Mouse (Mus musculus) left cerebral cortex, postnatal 14 days (tissue): ENCODE measurements around the gene Gprc5c. TPM values are rescaled to one million over a fixed set of nuclear protein-coding genes. Genes with fewer than 3 reads are reported as not detected.

Source experiments
- DNase-seq, 2 experiments: peaks; one replicate each; pipeline ENCODE4 v3.0.0; 2021 to 2022; ENCODE audit warnings: low spot score in 2 of 2, mixed read lengths in 1 of 2
- intact Hi-C: fragments of 180-260 bp; cut with DNase I; formaldehyde crosslinking; loops from one replicate; pipeline ENCODE4 v1.15.1; 2025
- total RNA-seq, 2 experiments: library from RNA; stranded (reverse); gene quantifications; 2 replicates each; pipeline ENCODE4 v1.2.3; 2021

Gene Gprc5c
- total RNA-seq, 2 experiments from 2014 or later = 4.0 to 4.6 TPM

GRCm38 (mm10) chr11:114829499-114830432 is 21.2 kb upstream of the Gprc5c start:
- intact Hi-C loops = no loop called here
- no peak for DNase-seq

- intact Hi-C loops = no loop called here
- no peak for DNase-seq
These were observed 20.5 kb upstream of the Gprc5c start for GRCm38 (mm10) chr11:114830433-114830773.

GRCm38 (mm10) chr11:114833166-114833565 is 17.8 kb upstream of the Gprc5c start:
- intact Hi-C loops = no loop called here

GRCm38 (mm10) chr11:114843818-114844463 is 7.0 kb upstream of the Gprc5c start:
- DNase-seq = peak; percentile 30 to 47
- intact Hi-C loops = no loop called here

More at GRCm38 (mm10) chr11:114833166-114833565, 17.8 kb upstream of the Gprc5c start:
- no peak for DNase-seq

GRCm38 (mm10) chr11:114844464-114845220 is 6.3 kb upstream of the Gprc5c start:
- intact Hi-C loops = no loop called here
- DNase-seq = no peak

- DNase-seq = no peak
- intact Hi-C loops = no loop called here
These were observed 4.6 kb upstream of the Gprc5c start for GRCm38 (mm10) chr11:114846336-114846735.

GRCm38 (mm10) chr11:114847008-114847407 is 3.9 kb upstream of the Gprc5c start:
- DNase-seq = no peak
- intact Hi-C loops = no loop called here

GRCm38 (mm10) chr11:114849572-114849971 is 1.4 kb upstream of the Gprc5c start:
- intact Hi-C loops = no loop called here
- DNase-seq = no peak

- DNase-seq = no peak
- intact Hi-C loops = no loop called here
These were observed 893 bp upstream of the Gprc5c start for GRCm38 (mm10) chr11:114850066-114850451.

GRCm38 (mm10) chr11:114851269-114851607 is 286 bp downstream of the Gprc5c start:
- intact Hi-C loops = no loop called here

GRCm38 (mm10) chr11:114851608-114852310 is 807 bp downstream of the Gprc5c start:
- intact Hi-C loops = no loop called here
- DNase-seq = no peak

More at GRCm38 (mm10) chr11:114851269-114851607, 286 bp downstream of the Gprc5c start:
- DNase-seq = no peak

- no peak for DNase-seq
- intact Hi-C loops = no loop called here
These were observed 1.6 kb downstream of the Gprc5c start for GRCm38 (mm10) chr11:114852311-114853173.

GRCm38 (mm10) chr11:114853174-114853838 is 2.4 kb downstream of the Gprc5c start:
- intact Hi-C loops = no loop called here

GRCm38 (mm10) chr11:114854581-114854980 is 3.6 kb downstream of the Gprc5c start:
- intact Hi-C loops = no loop called here
- no peak for DNase-seq

More at GRCm38 (mm10) chr11:114853174-114853838, 2.4 kb downstream of the Gprc5c start:
- DNase-seq = no peak

- intact Hi-C loops = no loop called here
- DNase-seq = no peak
These were observed 5.2 kb downstream of the Gprc5c start for GRCm38 (mm10) chr11:114856125-114856524.

- no peak for DNase-seq
- intact Hi-C loops = no loop called here
These were observed 7.7 kb downstream of the Gprc5c start for GRCm38 (mm10) chr11:114858641-114859040.

GRCm38 (mm10) chr11:114861057-114861456 is 10.1 kb downstream of the Gprc5c start:
- DNase-seq = no peak
- intact Hi-C loops = no loop called here

GRCm38 (mm10) chr11:114862687-114863086 is 11.7 kb downstream of the Gprc5c start:
- no peak for DNase-seq
- intact Hi-C loops = no loop called here
